Comparison of ENCODE assay signal across 1 mouse cellular context in the genomic region with DNA sequence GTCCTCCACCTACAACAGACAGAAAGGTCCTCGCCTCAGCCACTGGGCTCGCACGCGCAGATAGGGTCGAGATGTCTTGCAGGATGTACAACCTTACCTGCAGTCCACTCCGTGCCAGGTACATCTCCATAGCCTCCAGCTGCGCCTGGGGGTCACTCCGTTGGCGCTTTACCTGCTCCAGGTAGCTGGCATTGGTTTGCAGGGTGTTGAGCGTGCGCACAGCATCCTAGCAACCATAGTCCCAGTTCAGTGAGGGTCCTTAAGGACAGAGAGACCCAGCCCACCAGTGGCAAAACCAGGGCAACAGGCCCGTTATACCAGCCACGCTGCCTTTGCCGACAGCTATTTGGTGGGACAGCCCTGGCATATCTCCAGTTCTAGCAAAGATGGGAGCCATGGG.
TF ChIP-seq lines count a peak whose summit lies in the region.

No protein-coding gene starts in this region.

TF ChIP-seq in CH12.LX, 34 proteins besides CTCF, POLR2A, EP300 and RAD21:
- TF ChIP-seq RCOR1 (conservative IDR thresholded peaks at IDR 0.05; ENCODE audit: low read depth, low read length), result no peak
- no peak for TF ChIP-seq PAX5 (IDR thresholded peaks at IDR 0.05; ENCODE audit: low read length)
- no peak for TF ChIP-seq IRF4 (IDR thresholded peaks at IDR 0.05; ENCODE audit: low read depth, low read length)
- TF ChIP-seq CHD1 (IDR thresholded peaks at IDR 0.05; ENCODE audit: low read depth, low read length), result no peak
- TF ChIP-seq GABPA (IDR thresholded peaks at IDR 0.05; ENCODE audit: insufficient replicate concordance, low read depth, low read length), result no peak
- no peak for TF ChIP-seq JUN (IDR thresholded peaks at IDR 0.05; ENCODE audit: insufficient read depth, low read depth, low read length)
TF ChIP-seq in CH12.LX: peak in this region for 0.
